Mouse (Mus musculus): ENCODE measurements around the gene Dis3l2. TPM values are rescaled to one million over a fixed set of nuclear protein-coding genes. Genes with fewer than 3 reads are reported as not detected.

The Dis3l2 gene
- total RNA-seq, 1 experiment, result 9.6 TPM

GRCm38 (mm10) chr1:86878743-86879142, 175.1 kb downstream of the Dis3l2 start:
- TF ChIP-seq ZNF384 (IDR thresholded peaks at IDR 0.05; ENCODE audit: low read depth, low read length) (no peak), CHD2 (IDR thresholded peaks at IDR 0.05; ENCODE audit: low read depth, low read length) (no peak), ZC3H11A (IDR thresholded peaks at IDR 0.05; ENCODE audit: borderline replicate concordance, low read depth, low read length) (no peak), HCFC1 (IDR thresholded peaks at IDR 0.05; ENCODE audit: borderline replicate concordance, insufficient read depth, low read length) (no peak), MAFK (IDR thresholded peaks at IDR 0.05; ENCODE audit: insufficient read depth, low read depth, low read length) (no peak)
- no peak overlapping the region for H3K27ac ChIP-seq (ENCODE audit: insufficient read depth, low read depth, low read length, poor library complexity, severe bottlenecking)
- H3K9ac ChIP-seq (ENCODE audit: insufficient read depth, low read depth, low read length, poor library complexity, severe bottlenecking), result no peak overlapping the region
- in situ Hi-C loops (cut with MboI; ENCODE audit: low sequenced_read_pairs in 2 of 2, unreplicated experiment in 2 of 2), result no loop called here
- DNase-seq (ENCODE audit: low read depth, low spot score), result no peak
- no peaks in the 10 kb centered on the region for H3K9me3 ChIP-seq (ENCODE audit: control insufficient read depth, insufficient read depth, low read depth, low read length)
- H3K4me3 ChIP-seq (ENCODE audit: insufficient read depth in 1 of 2, low read depth in 1 of 2, low read length in 2 of 2, poor library complexity in 1 of 2, severe bottlenecking in 1 of 2), result no peak overlapping the region
- no peaks in the 10 kb centered on the region for H3K36me3 ChIP-seq (ENCODE audit: control insufficient read depth, insufficient read depth, low read length, poor library complexity, severe bottlenecking)
- H3K4me1 ChIP-seq (ENCODE audit: control insufficient read depth in 2 of 2, insufficient read depth in 2 of 2, low read length in 2 of 2, poor library complexity in 1 of 2), result no peaks in the 10 kb centered on the region

- H3K27ac ChIP-seq (ENCODE audit: insufficient read depth, low read depth, low read length, poor library complexity, severe bottlenecking), result no peak overlapping the region
- no peak for DNase-seq (ENCODE audit: low read depth, low spot score)
- no peaks in the 10 kb centered on the region for H3K36me3 ChIP-seq (ENCODE audit: control insufficient read depth, insufficient read depth, low read length, poor library complexity, severe bottlenecking)
- TF ChIP-seq HCFC1 (IDR thresholded peaks at IDR 0.05; ENCODE audit: borderline replicate concordance, insufficient read depth, low read length) (no peak), MAFK (IDR thresholded peaks at IDR 0.05; ENCODE audit: insufficient read depth, low read depth, low read length) (no peak), ZNF384 (IDR thresholded peaks at IDR 0.05; ENCODE audit: low read depth, low read length) (no peak), ZC3H11A (IDR thresholded peaks at IDR 0.05; ENCODE audit: borderline replicate concordance, low read depth, low read length) (no peak), CHD2 (IDR thresholded peaks at IDR 0.05; ENCODE audit: low read depth, low read length) (no peak)
- no peak overlapping the region for H3K9ac ChIP-seq (ENCODE audit: insufficient read depth, low read depth, low read length, poor library complexity, severe bottlenecking)
- no peaks in the 10 kb centered on the region for H3K4me1 ChIP-seq (ENCODE audit: control insufficient read depth in 2 of 2, insufficient read depth in 2 of 2, low read length in 2 of 2, poor library complexity in 1 of 2)
- in situ Hi-C loops (cut with MboI; ENCODE audit: low sequenced_read_pairs in 2 of 2, unreplicated experiment in 2 of 2), result no loop called here
- no peaks in the 10 kb centered on the region for H3K9me3 ChIP-seq (ENCODE audit: control insufficient read depth, insufficient read depth, low read depth, low read length)
- H3K4me3 ChIP-seq (ENCODE audit: insufficient read depth in 1 of 2, low read depth in 1 of 2, low read length in 2 of 2, poor library complexity in 1 of 2, severe bottlenecking in 1 of 2), result no peak overlapping the region
Measured at GRCm38 (mm10) chr1:86879547-86879946, 175.9 kb downstream of the Dis3l2 start.

GRCm38 (mm10) chr1:86887060-86887459, 183.5 kb downstream of the Dis3l2 start:
- Histone ChIP-seq H3K36me3 (ENCODE audit: control insufficient read depth, insufficient read depth, low read length, poor library complexity, severe bottlenecking) (no peaks in the 10 kb centered on the region), H3K9me3 (ENCODE audit: control insufficient read depth, insufficient read depth, low read depth, low read length) (no peaks in the 10 kb centered on the region), H3K4me3 (ENCODE audit: insufficient read depth in 1 of 2, low read depth in 1 of 2, low read length in 2 of 2, poor library complexity in 1 of 2, severe bottlenecking in 1 of 2) (no peak overlapping the region), H3K27ac (ENCODE audit: insufficient read depth, low read depth, low read length, poor library complexity, severe bottlenecking) (no peak overlapping the region), H3K4me1 (ENCODE audit: control insufficient read depth in 2 of 2, insufficient read depth in 2 of 2, low read length in 2 of 2, poor library complexity in 1 of 2) (no peaks in the 10 kb centered on the region), H3K9ac (ENCODE audit: insufficient read depth, low read depth, low read length, poor library complexity, severe bottlenecking) (no peak overlapping the region)
- no peak for DNase-seq (ENCODE audit: low read depth, low spot score)
- no peak for TF ChIP-seq CHD2 (IDR thresholded peaks at IDR 0.05; ENCODE audit: low read depth, low read length)
- TF ChIP-seq ZNF384 (IDR thresholded peaks at IDR 0.05; ENCODE audit: low read depth, low read length), result no peak
- no peak for TF ChIP-seq MAFK (IDR thresholded peaks at IDR 0.05; ENCODE audit: insufficient read depth, low read depth, low read length)
- TF ChIP-seq ZC3H11A (IDR thresholded peaks at IDR 0.05; ENCODE audit: borderline replicate concordance, low read depth, low read length), result no peak
- TF ChIP-seq HCFC1 (IDR thresholded peaks at IDR 0.05; ENCODE audit: borderline replicate concordance, insufficient read depth, low read length), result no peak
- in situ Hi-C loops (cut with MboI; ENCODE audit: low sequenced_read_pairs in 2 of 2, unreplicated experiment in 2 of 2), result no loop called here

- Histone ChIP-seq H3K4me1 (ENCODE audit: control insufficient read depth in 2 of 2, insufficient read depth in 2 of 2, low read length in 2 of 2, poor library complexity in 1 of 2) (no peaks in the 10 kb centered on the region), H3K4me3 (ENCODE audit: insufficient read depth in 1 of 2, low read depth in 1 of 2, low read length in 2 of 2, poor library complexity in 1 of 2, severe bottlenecking in 1 of 2) (no peak overlapping the region), H3K9ac (ENCODE audit: insufficient read depth, low read depth, low read length, poor library complexity, severe bottlenecking) (no peak overlapping the region), H3K36me3 (ENCODE audit: control insufficient read depth, insufficient read depth, low read length, poor library complexity, severe bottlenecking) (no peaks in the 10 kb centered on the region), H3K9me3 (ENCODE audit: control insufficient read depth, insufficient read depth, low read depth, low read length) (no peaks in the 10 kb centered on the region), H3K27ac (ENCODE audit: insufficient read depth, low read depth, low read length, poor library complexity, severe bottlenecking) (no peak overlapping the region)
- DNase-seq (ENCODE audit: low read depth, low spot score), result no peak
- in situ Hi-C loops (cut with MboI; ENCODE audit: low sequenced_read_pairs in 2 of 2, unreplicated experiment in 2 of 2), result no loop called here
- TF ChIP-seq HCFC1 (IDR thresholded peaks at IDR 0.05; ENCODE audit: borderline replicate concordance, insufficient read depth, low read length) (no peak), ZC3H11A (IDR thresholded peaks at IDR 0.05; ENCODE audit: borderline replicate concordance, low read depth, low read length) (no peak), CHD2 (IDR thresholded peaks at IDR 0.05; ENCODE audit: low read depth, low read length) (no peak), MAFK (IDR thresholded peaks at IDR 0.05; ENCODE audit: insufficient read depth, low read depth, low read length) (no peak), ZNF384 (IDR thresholded peaks at IDR 0.05; ENCODE audit: low read depth, low read length) (no peak)
Measured at GRCm38 (mm10) chr1:86912481-86912880, 208.9 kb downstream of the Dis3l2 start.

- no peak overlapping the region for H3K27ac ChIP-seq (ENCODE audit: insufficient read depth, low read depth, low read length, poor library complexity, severe bottlenecking)
- no peak overlapping the region for H3K9ac ChIP-seq (ENCODE audit: insufficient read depth, low read depth, low read length, poor library complexity, severe bottlenecking)
- no peaks in the 10 kb centered on the region for H3K36me3 ChIP-seq (ENCODE audit: control insufficient read depth, insufficient read depth, low read length, poor library complexity, severe bottlenecking)
- no peak for TF ChIP-seq HCFC1 (IDR thresholded peaks at IDR 0.05; ENCODE audit: borderline replicate concordance, insufficient read depth, low read length)
- no peak for TF ChIP-seq ZNF384 (IDR thresholded peaks at IDR 0.05; ENCODE audit: low read depth, low read length)
- no peak for TF ChIP-seq MAFK (IDR thresholded peaks at IDR 0.05; ENCODE audit: insufficient read depth, low read depth, low read length)
- TF ChIP-seq ZC3H11A (IDR thresholded peaks at IDR 0.05; ENCODE audit: borderline replicate concordance, low read depth, low read length), result no peak
- no peak for TF ChIP-seq CHD2 (IDR thresholded peaks at IDR 0.05; ENCODE audit: low read depth, low read length)
- no peak overlapping the region for H3K4me3 ChIP-seq (ENCODE audit: insufficient read depth in 1 of 2, low read depth in 1 of 2, low read length in 2 of 2, poor library complexity in 1 of 2, severe bottlenecking in 1 of 2)
- no peaks in the 10 kb centered on the region for H3K9me3 ChIP-seq (ENCODE audit: control insufficient read depth, insufficient read depth, low read depth, low read length)
- in situ Hi-C loops (cut with MboI; ENCODE audit: low sequenced_read_pairs in 2 of 2, unreplicated experiment in 2 of 2), result no loop called here
- DNase-seq (ENCODE audit: low read depth, low spot score), result no peak
- H3K4me1 ChIP-seq (ENCODE audit: control insufficient read depth in 2 of 2, insufficient read depth in 2 of 2, low read length in 2 of 2, poor library complexity in 1 of 2), result no peaks in the 10 kb centered on the region
Measured at GRCm38 (mm10) chr1:86913896-86914295, 210.3 kb downstream of the Dis3l2 start.

Measured in ES-E14 (cell line).